Mouse (Mus musculus): ENCODE measurements around the gene Arhgap9. TPM values are rescaled to one million over a fixed set of nuclear protein-coding genes. Genes with fewer than 3 reads are reported as not detected.

Arhgap9 gene
- total RNA-seq, 2 experiments from 2014 or later: 2.9 to 4.2 TPM

Other genes starting within 250 kb of the Arhgap9 start
- 1 to 10 TPM; 3.6 to 4.1 TPM for gene Agap2, start 246.7 kb upstream of the Arhgap9 start, total RNA-seq (2021)
- gene Os9, start 200.8 kb upstream of the Arhgap9 start, total RNA-seq (2021): 100 to 1,000 TPM; 109 to 112 TPM
- gene B4galnt1, start 156.7 kb upstream of the Arhgap9 start, total RNA-seq (2021): 10 to 100 TPM; 10.6 to 11.7 TPM
- gene Slc26a10, start 141.3 kb upstream of the Arhgap9 start, total RNA-seq (2021): 1 to 10 TPM; 1.6 to 3.0 TPM
- 10 to 100 TPM; 34.7 to 45.3 TPM for gene Arhgef25, start 131.9 kb upstream of the Arhgap9 start, total RNA-seq (2021)
- 100 to 1,000 TPM; 111 to 126 TPM for gene Dtx3, start 126.2 kb upstream of the Arhgap9 start, total RNA-seq (2021)
- 10 to 100 TPM; 37.5 to 39.8 TPM for gene Pip4k2c, start 110.4 kb upstream of the Arhgap9 start, total RNA-seq (2021)
- 10 to 100 TPM; 23.5 to 28.4 TPM for gene Kif5a, start 58.6 kb upstream of the Arhgap9 start, total RNA-seq (2021)
- 100 to 1,000 TPM; 191 to 198 TPM for gene Dctn2, start 55.6 kb upstream of the Arhgap9 start, total RNA-seq (2021)
- 10 to 100 TPM; 89.7 to 92.6 TPM for gene Mbd6, start 32.9 kb upstream of the Arhgap9 start, total RNA-seq (2021)
- gene Mars, start 10.2 kb upstream of the Arhgap9 start, total RNA-seq (2021): 10 to 100 TPM; 85.5 to 89.5 TPM
- 10 to 100 TPM; 16.4 to 17.2 TPM for gene Gli1, start 20.0 kb downstream of the Arhgap9 start, total RNA-seq (2021)
- 1 to 10 TPM in 1 of 2 experiments, under 1 TPM in 1; 0.06 to 2.5 TPM for gene Inhbe, start 32.4 kb downstream of the Arhgap9 start, total RNA-seq (2021)
- gene Inhbc, start 48.5 kb downstream of the Arhgap9 start, total RNA-seq (2021): 1 to 10 TPM in 1 of 2 experiments, not detected in 1; 5.8 TPM
- gene R3hdm2, start 58.4 kb downstream of the Arhgap9 start, total RNA-seq (2021): 100 to 1,000 TPM; 157 to 164 TPM
- 10 to 100 TPM in 1 of 2 experiments, 1 to 10 TPM in 1; 6.4 to 11.5 TPM for gene Stac3, start 179.7 kb downstream of the Arhgap9 start, total RNA-seq (2021)
- 10 to 100 TPM; 57.2 to 71.7 TPM for gene Ndufa4l2, start 193.0 kb downstream of the Arhgap9 start, total RNA-seq (2021)
- 10 to 100 TPM; 66.7 to 69.4 TPM for gene Shmt2, start 200.5 kb downstream of the Arhgap9 start, total RNA-seq (2021)
- 10 to 100 TPM; 13.6 to 14.0 TPM for gene Nxph4, start 212.6 kb downstream of the Arhgap9 start, total RNA-seq (2021)